Mouse (Mus musculus) adrenal gland, adult (tissue): Measurements from ENCODE around the gene Eml5.

Experiments
- DNase-seq, 2 experiments: peaks; one replicate each; pipeline ENCODE4 v3.0.0; 2022 to 2023; ENCODE audit warnings: low spot score in 1 of 2; ENCODE audit not compliant: inconsistent age in 2 of 2

Eml5 gene

DNA sequence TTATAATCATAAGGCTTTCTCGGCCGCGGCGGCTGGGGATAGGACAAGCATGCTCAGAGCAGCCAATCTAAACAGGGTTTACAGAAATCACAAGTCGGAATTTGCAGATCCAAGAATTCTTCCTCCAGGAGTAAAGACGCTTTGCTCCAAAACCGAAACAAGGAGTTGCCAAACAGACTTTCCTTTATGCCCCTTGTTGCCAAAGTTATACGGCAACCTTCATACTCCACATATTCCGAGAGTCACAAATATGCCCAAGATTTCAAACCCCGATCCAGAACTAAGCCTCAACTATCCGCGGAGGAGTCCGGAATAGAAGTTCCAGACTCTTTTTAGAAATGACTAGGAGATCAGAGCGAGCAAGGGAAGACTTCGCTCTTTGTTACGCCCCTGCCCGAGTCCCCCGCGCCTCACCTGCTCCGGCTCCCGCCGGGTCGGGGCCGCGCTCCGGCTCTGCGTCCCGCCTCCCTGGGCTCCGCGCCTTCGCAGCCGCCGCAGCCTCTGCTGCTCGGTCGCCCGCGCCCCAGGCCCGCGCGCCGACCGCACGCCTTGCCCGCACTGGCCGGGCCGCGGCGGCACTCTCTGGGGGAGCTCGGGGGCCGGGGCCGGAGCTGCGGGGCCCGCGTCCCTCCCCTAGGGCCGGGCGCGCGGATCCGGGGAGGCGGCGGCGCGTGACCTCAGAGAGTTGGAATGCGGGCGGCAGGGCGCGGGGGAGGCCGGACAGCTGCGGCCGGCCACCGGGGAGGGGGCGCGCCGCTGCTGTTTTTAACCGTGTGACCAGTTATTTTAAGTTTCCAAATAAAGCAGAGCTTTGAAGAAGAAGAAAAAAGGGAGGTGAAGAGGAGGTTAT lies 164.1 kb downstream of the Eml5 start, which contains the start of gene Ptpn21:
Ptpn21 (minus strand) TSS at position 455 of the 850 bp plus-strand sequence.
- DNase-seq, result peak; percentile 82 to 90
